Mouse (Mus musculus) G1E (cell line): ENCODE data around the gene Sirpa.

Experiments used
- CTCF ChIP-seq: IDR thresholded peaks from 2 replicates; pipeline ENCODE4 v1.5.1; 2012; ENCODE audit warnings: low read depth, low read length, inconsistent platforms, mixed read lengths
- GATA1 ChIP-seq: IDR thresholded peaks from 2 replicates; pipeline ENCODE4 v1.6.1; 2012; ENCODE audit warnings: borderline replicate concordance, low read length, inconsistent platforms, mixed read lengths
- POLR2AphosphoS5 ChIP-seq: IDR thresholded peaks from 2 replicates; pipeline ENCODE4 v1.6.1; 2012; ENCODE audit warnings: low read depth, low read length, inconsistent platforms; ENCODE audit not compliant: insufficient replicate concordance
- TAL1 ChIP-seq: conservative IDR thresholded peaks from 2 replicates; pipeline ENCODE4 v1.6.1; 2012; ENCODE audit warnings: low read depth, low read length, inconsistent platforms, mixed read lengths

GRCm38 (mm10) chr2:129632324-129632723, 39.7 kb downstream of the Sirpa start:
- no peak for TF ChIP-seq CTCF
- no peak for TF ChIP-seq GATA1
- TF ChIP-seq TAL1, result no peak
- TF ChIP-seq POLR2AphosphoS5, result no peak
